Mouse (Mus musculus) midbrain, embryonic 13.5 days (tissue): ENCODE measurements at regions not wholly inside any gene's neighbourhood (a gene's known extent, or its start where the extent isn't known, plus 50 kb on each side); places are given as distances from the start of the nearest gene placed in this dataset.
"Not testable (repeated sequence)": the region's sequence is repeated elsewhere in the genome, so short reads cannot be mapped to it uniquely, and the experiment has no call there.

Experiments
- ATAC-seq: fragments of 200-750 bp; cut with Nextera tagmentation; 2 replicates; pipeline ENCODE4 v1.8.0; 2017; ENCODE audit warnings: mild to moderate bottlenecking, moderate TSS enrichment, moderate library complexity
- H3K27ac ChIP-seq: fragments of 300-500 bp; sonication (generic); 2 replicates; pipeline ENCODE4 v1.5.1; 2015; ENCODE audit warnings: inconsistent platforms, mild to moderate bottlenecking, moderate library complexity
- H3K27me3 ChIP-seq: fragments of 300-500 bp; sonication (generic); 2 replicates; pipeline ENCODE4 v1.6.1; 2015; ENCODE audit warnings: mild to moderate bottlenecking, inconsistent platforms
- H3K36me3 ChIP-seq: fragments of 300-500 bp; sonication (generic); 2 replicates; pipeline ENCODE4 v1.6.1; 2015; ENCODE audit warnings: mild to moderate bottlenecking, inconsistent platforms
- H3K4me1 ChIP-seq: fragments of 300-500 bp; sonication (generic); replicated peaks from 2 replicates; pipeline ENCODE4 v1.6.1; 2015; ENCODE audit warnings: inconsistent platforms
- H3K4me2 ChIP-seq: fragments of 300-500 bp; sonication (generic); replicated peaks from 2 replicates; pipeline ENCODE4 v1.6.1; 2015; ENCODE audit warnings: moderate library complexity, mild to moderate bottlenecking, inconsistent platforms
- H3K4me3 ChIP-seq: fragments of 300-500 bp; sonication (generic); replicated peaks from 2 replicates; pipeline ENCODE4 v1.5.1; 2015; ENCODE audit warnings: mild to moderate bottlenecking, inconsistent platforms
- H3K9ac ChIP-seq: fragments of 300-500 bp; sonication (generic); replicated peaks from 2 replicates; pipeline ENCODE4 v1.6.1; 2015; ENCODE audit warnings: mild to moderate bottlenecking, inconsistent platforms
- H3K9me3 ChIP-seq: fragments of 300-500 bp; sonication (generic); 2 replicates; pipeline ENCODE4 v1.6.1; 2016; ENCODE audit warnings: mild to moderate bottlenecking, inconsistent platforms
- WGBS: fragments of 180-500 bp; shearing (Covaris S2); methylation state at CpG from one replicate; pipeline ENCODE4 v1.1.7; 2015; 5-methylcytosine and 5-hydroxymethylcytosine counted together

DNA sequence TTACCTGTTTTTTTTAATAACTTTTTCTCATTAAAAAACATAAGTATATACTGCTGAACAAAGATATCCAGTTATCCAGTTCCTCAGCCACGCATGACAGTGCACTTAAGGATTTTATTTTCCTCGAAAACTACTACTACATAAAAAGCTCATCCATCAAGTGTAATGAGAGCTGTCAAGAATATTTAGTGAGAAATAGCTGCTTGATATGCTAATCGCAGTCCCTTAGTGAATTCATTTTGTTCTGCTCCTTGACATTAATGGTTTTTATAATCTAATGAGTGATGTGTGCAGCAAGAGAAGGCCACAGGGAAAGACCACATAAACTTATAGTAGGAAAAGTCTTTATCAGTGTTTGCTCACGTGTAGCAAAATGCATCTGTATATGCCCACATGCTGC, 754.0 kb upstream of the Slc39a10 start:
- Histone ChIP-seq H3K9me3 (no peaks in the 10 kb centered on the region), H3K9ac (no peak overlapping the region), H3K27me3 (no peaks in the 10 kb centered on the region), H3K36me3 (no peaks in the 10 kb centered on the region), H3K4me2 (no peak overlapping the region), H3K4me3 (no peak overlapping the region), H3K4me1 (no peaks in the 10 kb centered on the region), H3K27ac (no peak overlapping the region)
- peak; percentile 48; the same call in 1 of the 2 replicates for ATAC-seq
- WGBS: 57% methylated on average over 4 of the region's 4 CpGs

DNA sequence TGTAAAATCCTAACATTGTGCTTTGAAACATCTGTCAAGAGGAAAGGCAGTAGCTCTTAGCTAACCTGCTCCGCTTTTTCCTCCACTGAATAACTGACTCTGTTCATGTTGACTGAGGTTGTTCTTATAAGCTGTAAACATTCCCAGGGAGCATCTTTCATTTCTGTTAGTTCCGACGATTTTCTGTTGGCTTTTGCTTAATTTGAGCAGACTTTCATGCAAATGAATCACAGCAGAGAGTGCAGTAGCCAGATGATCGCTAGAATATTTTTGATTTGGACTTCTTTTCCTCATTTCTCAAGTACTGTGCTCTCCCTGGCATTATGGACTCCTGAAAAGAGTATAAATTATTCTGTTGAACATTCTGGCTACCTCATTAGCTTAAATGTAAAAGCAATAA, 713.9 kb upstream of the Slc39a10 start:
- ATAC-seq: no peak
- H3K4me3 ChIP-seq: no peak overlapping the region
- H3K4me2 ChIP-seq: no peak overlapping the region
- no peaks in the 10 kb centered on the region for H3K9me3 ChIP-seq
- no peaks in the 10 kb centered on the region for H3K36me3 ChIP-seq
- H3K27ac ChIP-seq: no peak overlapping the region
- no peaks in the 10 kb centered on the region for H3K27me3 ChIP-seq
- 0 out of 2 replicates have a peak, but pooled peaks cover 5% of the 10 kb centered on the region for H3K4me1 ChIP-seq
- 86% methylated on average over 4 of the region's 4 CpGs for WGBS
- H3K9ac ChIP-seq: no peak overlapping the region

DNA sequence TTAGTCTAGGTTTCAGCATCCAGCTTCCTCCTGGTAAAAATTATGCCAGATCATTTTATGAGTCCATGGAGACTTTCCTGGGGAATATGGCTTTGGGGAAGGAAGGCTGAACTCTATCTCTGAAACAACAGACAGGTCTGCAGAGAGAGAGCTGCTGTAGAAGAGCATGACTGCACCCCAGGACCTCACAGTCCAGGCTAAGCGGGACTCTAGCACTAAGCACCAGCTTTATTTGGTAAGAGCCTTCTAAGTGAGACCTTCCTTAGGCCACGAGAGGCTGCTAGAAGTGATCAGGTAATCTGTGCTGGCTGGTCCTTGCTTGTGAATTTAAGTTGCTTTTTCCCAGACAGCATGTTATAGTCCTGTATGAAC, 711.3 kb upstream of the Slc39a10 start:
- no peak overlapping the region for H3K27ac ChIP-seq
- no peak overlapping the region for H3K9ac ChIP-seq
- no peak overlapping the region for H3K4me3 ChIP-seq
- H3K36me3 ChIP-seq: no peaks in the 10 kb centered on the region
- no peak overlapping the region for H3K4me2 ChIP-seq
- H3K27me3 ChIP-seq: no peaks in the 10 kb centered on the region
- H3K4me1 ChIP-seq: 0 out of 2 replicates have a peak, but pooled peaks cover 5% of the 10 kb centered on the region
- H3K9me3 ChIP-seq: no peaks in the 10 kb centered on the region
- ATAC-seq: no peak
- 47% methylated on average over 2 of the region's 2 CpGs for WGBS

DNA sequence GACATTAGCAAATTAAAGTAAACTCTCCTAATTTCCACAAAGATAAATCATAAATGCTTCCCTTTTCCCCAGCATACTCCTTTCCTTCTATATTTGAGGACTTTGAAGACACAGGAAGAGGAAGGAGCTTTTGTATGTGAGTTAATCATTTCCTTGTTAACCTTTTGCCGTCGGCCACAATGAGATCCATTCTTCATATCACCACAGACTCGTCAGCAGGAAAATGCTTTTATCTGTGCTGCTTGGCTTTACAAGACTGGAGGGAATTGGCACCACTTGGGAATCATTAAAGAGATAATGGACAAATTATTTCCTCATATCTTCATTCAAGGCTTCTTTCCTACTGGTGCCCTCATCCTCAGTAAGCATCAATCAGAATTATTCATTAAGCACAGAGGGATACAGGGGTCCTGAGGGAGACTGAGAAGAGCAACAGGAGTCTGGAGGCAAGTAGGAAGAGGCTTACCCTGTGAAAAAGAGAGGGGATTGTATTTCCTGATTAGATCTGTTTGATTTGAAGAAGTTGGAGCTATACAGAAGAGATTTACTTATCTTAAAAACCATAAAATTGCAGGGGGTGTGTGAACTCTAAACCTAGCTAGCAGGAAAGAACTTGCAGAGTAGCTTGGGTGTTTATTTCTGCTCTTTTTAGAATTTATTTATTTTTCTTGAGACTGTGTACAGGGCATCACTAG, 710.8 kb upstream of the Slc39a10 start:
- Histone ChIP-seq H3K9me3 (no peaks in the 10 kb centered on the region), H3K36me3 (no peaks in the 10 kb centered on the region), H3K9ac (no peak overlapping the region), H3K27me3 (no peaks in the 10 kb centered on the region), H3K27ac (no peak overlapping the region), H3K4me1 (0 out of 2 replicates have a peak, but pooled peaks cover 5% of the 10 kb centered on the region), H3K4me2 (no peak overlapping the region), H3K4me3 (no peak overlapping the region)
- WGBS: 26% methylated on average over 3 of the region's 3 CpGs
- ATAC-seq: peak; percentile 86

DNA sequence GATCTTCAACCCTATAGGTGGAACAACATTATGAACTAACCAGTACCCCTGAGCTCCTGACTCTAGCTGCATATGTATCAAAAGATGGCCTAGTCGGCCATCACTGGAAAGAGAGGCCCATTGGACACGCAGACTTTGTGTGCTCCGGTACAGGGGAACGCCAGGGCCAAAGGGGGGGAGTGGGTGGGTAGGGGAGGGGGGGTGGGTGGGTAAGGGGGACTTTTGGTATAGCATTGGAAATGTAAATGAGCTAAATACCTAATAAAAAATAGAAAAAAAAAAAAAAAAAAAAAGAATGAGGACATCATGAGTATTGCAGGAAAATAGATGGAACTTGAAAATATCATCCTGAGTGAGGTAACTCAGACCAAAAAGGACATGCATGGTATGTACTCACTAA, 701.0 kb upstream of the Slc39a10 start:
- H3K4me1 ChIP-seq, H3K36me3 ChIP-seq, H3K9me3 ChIP-seq, H3K27me3 ChIP-seq, H3K27ac ChIP-seq, H3K9ac ChIP-seq, ATAC-seq, H3K4me3 ChIP-seq, H3K4me2 ChIP-seq: not testable (repeated sequence)
- WGBS: 89% methylated on average over 1 of the region's 4 CpGs

DNA sequence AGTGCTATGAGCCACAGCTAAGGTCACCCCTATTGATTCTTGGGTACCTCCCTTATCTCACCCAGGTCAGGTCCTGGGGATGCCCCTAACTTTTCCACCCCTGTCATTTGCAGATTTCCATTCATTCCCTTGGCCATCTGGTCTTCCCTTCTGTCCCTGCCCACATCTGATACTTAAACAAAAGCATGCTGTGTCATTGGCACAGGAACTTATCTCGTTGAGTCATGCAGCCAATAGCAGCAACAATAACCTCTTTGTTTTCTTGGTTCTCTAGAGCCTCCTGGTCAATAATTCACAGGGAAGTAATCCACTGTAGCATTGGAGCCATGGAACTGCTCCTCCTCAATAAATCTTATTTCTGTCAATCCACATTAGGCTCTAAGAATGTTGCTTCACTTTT, 653.0 kb upstream of the Slc39a10 start:
- no peaks in the 10 kb centered on the region for H3K27me3 ChIP-seq
- no peaks in the 10 kb centered on the region for H3K9me3 ChIP-seq
- no peaks in the 10 kb centered on the region for H3K4me1 ChIP-seq
- no peak overlapping the region for H3K9ac ChIP-seq
- 68% methylated on average over 1 of the region's 1 CpGs for WGBS
- no peaks in the 10 kb centered on the region for H3K36me3 ChIP-seq
- no peak overlapping the region for H3K4me2 ChIP-seq
- H3K27ac ChIP-seq: no peak overlapping the region
- no peak for ATAC-seq
- H3K4me3 ChIP-seq: no peak overlapping the region

DNA sequence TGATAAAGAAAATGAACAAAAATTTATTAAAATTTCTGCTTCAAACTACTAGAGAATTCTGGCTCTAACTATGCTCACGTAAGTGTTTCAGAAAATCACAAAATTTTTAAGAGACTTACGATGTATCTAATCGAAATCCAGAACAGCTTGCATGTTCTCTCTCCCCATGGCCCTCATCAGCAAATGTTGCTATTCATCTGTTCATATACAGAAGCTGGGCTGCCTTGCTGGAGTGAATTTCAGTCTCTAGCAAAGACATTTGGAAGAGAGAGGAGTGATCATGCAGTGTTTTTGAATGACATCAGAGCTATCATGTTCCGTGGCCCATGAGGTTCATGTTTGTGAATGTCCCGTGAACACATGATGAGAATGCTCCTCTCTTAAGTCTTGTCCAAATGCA, 618.8 kb upstream of the Slc39a10 start:
- H3K27ac ChIP-seq: no peak overlapping the region
- no peaks in the 10 kb centered on the region for H3K9me3 ChIP-seq
- H3K9ac ChIP-seq: no peak overlapping the region
- no peak overlapping the region for H3K4me2 ChIP-seq
- H3K36me3 ChIP-seq: no peaks in the 10 kb centered on the region
- ATAC-seq: no peak
- no peaks in the 10 kb centered on the region for H3K4me1 ChIP-seq
- 90% methylated on average over 5 of the region's 5 CpGs for WGBS
- no peaks in the 10 kb centered on the region for H3K27me3 ChIP-seq
- H3K4me3 ChIP-seq: no peak overlapping the region

DNA sequence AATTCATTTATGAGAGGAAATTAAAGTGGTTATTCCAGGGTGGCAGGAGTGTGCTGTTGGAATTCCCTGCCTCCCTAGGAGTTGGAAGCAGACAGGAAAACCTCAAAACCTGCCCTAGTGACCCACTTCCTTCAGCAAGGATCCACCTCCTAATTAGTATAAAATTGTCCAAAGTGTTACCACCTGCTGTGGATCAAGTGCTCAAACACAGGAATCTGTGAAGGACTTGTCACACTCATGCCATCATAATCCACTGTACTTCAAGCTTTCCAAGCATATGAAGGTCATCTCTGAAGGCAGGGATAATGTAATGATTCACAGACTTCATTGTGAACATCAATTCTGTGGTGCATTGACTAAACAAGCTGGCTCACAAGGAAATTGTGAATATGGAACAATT, 615.1 kb upstream of the Slc39a10 start:
- H3K27ac ChIP-seq: no peak overlapping the region
- ATAC-seq: no peak

DNA sequence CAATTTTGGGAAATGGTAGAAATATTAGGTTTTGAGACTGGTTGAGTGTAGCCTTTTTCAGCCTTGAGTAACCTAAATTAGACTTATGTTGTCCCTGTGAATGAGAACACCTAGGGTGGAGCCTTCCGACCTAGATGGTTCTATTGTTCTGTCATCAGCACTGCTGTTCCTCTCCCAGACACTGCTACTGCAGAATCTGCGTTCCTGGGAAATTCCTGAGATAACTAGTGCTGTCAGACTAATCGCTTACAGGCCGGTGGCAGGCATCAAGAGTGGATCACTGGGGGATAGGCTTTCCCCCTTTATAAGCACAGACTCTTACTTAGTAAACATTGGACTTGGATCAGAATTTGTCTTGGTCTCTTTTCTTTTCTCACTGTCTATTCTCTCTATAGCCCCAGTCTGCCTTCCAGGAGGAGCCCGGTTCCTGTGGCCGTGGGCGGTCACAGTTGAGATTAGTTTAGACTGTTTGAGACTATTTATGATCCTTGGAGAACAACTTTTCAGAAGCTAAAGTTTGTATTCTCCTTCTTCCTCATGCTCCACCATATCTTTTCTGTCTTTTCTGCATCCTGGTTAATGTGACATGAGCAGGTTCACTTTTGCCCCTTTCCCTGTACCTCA, 596.0 kb upstream of the Slc39a10 start:
- H3K4me2 ChIP-seq: no peak overlapping the region
- WGBS: 78% methylated on average over 7 of the region's 7 CpGs
- no peaks in the 10 kb centered on the region for H3K27me3 ChIP-seq
- ATAC-seq: no peak
- H3K4me3 ChIP-seq: no peak overlapping the region
- no peaks in the 10 kb centered on the region for H3K4me1 ChIP-seq
- H3K27ac ChIP-seq: no peak overlapping the region
- no peak overlapping the region for H3K9ac ChIP-seq
- no peaks in the 10 kb centered on the region for H3K9me3 ChIP-seq
- H3K36me3 ChIP-seq: no peaks in the 10 kb centered on the region

More for the DNA sequence above, 615.1 kb upstream of the Slc39a10 start:
- no peaks in the 10 kb centered on the region for H3K4me1 ChIP-seq
- no peak overlapping the region for H3K4me2 ChIP-seq
- no peaks in the 10 kb centered on the region for H3K9me3 ChIP-seq
- no peak overlapping the region for H3K4me3 ChIP-seq
- H3K36me3 ChIP-seq: no peaks in the 10 kb centered on the region
- no peak overlapping the region for H3K9ac ChIP-seq
- no peaks in the 10 kb centered on the region for H3K27me3 ChIP-seq

DNA sequence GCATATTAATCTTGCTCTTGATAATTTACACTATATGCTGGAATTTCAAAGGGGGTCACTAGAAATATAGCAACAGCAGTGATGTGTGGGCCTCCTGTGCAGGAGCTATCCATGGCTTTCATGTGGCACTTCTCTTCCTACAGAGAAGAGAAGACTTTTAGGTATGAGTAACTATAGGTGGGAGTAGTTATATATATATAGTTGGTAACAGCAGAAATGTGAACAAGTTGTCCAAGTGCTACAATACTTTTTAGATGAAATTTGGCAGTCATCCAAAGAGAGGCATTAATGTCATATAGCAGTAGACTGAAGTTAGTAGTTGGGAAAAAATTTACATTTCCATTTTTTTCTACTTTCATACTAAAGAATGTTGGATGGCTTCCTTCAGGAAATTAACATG, 593.4 kb upstream of the Slc39a10 start:
- Histone ChIP-seq H3K4me2 (no peak overlapping the region), H3K9ac (no peak overlapping the region), H3K27ac (no peak overlapping the region), H3K4me1 (no peaks in the 10 kb centered on the region), H3K9me3 (no peaks in the 10 kb centered on the region), H3K36me3 (no peaks in the 10 kb centered on the region), H3K27me3 (no peaks in the 10 kb centered on the region), H3K4me3 (no peak overlapping the region)
- no peak for ATAC-seq

DNA sequence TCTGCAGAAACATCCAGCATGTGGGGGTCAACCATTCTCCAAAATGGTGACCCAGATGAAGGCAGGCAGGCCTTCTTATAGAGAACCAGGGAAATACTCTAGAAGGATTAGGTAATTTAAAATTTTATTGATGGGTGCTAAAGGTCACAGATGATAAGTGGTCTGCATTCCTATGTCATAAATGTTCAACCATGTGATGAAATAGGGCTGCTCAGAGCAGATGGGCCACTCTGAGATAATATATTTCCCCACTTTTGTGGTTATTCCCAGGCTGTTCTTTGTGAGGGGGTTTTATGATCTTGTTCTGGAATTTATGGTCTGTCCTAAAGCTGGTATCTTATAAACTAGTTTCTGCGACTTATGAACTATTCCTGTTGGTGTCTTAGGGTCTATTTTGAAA, 586.4 kb upstream of the Slc39a10 start:
- no peak for ATAC-seq
- 85% methylated on average over 1 of the region's 1 CpGs for WGBS
- no peak overlapping the region for H3K4me2 ChIP-seq
- no peak overlapping the region for H3K9ac ChIP-seq
- no peaks in the 10 kb centered on the region for H3K4me1 ChIP-seq
- H3K4me3 ChIP-seq: no peak overlapping the region
- H3K27ac ChIP-seq: no peak overlapping the region
- H3K36me3 ChIP-seq: no peaks in the 10 kb centered on the region
- H3K27me3 ChIP-seq: no peaks in the 10 kb centered on the region
- no peaks in the 10 kb centered on the region for H3K9me3 ChIP-seq

DNA sequence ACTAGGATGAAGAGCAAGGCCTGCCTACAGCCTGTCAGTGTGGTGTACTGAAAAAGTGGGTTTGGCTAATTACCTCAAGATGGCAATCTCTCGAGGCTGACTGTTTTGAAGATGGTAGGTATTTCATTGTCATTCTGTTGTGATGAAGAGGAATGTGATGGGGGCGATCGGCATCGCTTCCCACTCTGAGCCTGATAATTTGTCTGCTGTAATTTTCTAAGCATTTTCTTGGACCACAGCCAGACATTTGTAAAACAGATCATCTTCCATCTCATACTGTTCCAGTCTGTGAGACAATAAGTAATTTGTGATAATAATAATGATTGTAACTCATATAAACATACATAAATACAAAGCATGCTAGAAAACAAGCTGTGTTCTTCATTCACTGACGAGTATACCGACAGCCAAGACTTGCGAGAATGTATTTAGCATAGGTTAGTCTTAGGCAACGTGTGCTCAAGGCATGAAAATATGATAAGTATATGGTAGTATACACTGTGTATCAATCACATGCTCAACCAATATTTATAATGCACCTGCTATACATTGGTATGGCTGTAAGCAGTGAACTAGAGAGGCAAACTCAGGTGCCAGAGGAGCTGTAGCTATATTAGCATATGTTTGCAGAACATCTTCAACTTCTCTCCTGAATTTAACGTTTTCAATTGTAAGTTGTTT, 574.1 kb upstream of the Slc39a10 start:
- Histone ChIP-seq H3K4me2 (no peak overlapping the region), H3K9ac (no peak overlapping the region), H3K36me3 (no peaks in the 10 kb centered on the region), H3K4me3 (no peak overlapping the region), H3K9me3 (no peaks in the 10 kb centered on the region), H3K27me3 (no peaks in the 10 kb centered on the region), H3K4me1 (no peaks in the 10 kb centered on the region), H3K27ac (no peak overlapping the region)
- 84% methylated on average over 9 of the region's 9 CpGs for WGBS
- ATAC-seq: no peak
